ENCODE assay signal across 29 mouse cellular contexts in the genomic region with DNA sequence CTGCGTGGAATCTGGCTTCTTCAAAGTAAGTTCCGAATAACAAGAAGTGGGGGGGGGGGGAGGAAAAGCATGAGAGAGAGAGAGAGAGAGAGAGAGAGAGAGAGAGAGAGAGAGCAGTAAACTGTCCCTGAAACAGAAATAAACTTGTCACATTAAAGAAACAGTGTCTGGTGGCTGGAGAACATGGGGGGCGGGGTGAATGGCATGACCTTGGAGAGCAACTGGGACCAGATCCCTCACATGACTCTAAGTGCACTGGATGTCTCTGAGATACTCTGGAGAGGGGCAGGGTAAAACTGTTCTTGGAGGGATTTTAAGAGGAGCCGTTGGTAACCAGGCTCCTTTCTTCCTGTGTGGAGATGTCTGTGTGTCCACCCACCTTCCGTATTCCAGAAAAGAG. TPM values are rescaled to one million over a fixed set of nuclear protein-coding genes. Genes with fewer than 3 reads are reported as not detected.
DNase-seq lines count a peak whose midpoint lies in the region; ATAC-seq lines count a peak whose summit lies in the region.
"Had no signal": no experiment of that assay in that cellular context is flagged by ENCODE, and none has a peak within 500 bp of the region (broad histone marks: within the 10 kb centered on the region; RNA-seq: fewer than 3 reads in every experiment).

No protein-coding gene starts in this region.

- no peaks in the 10 kb centered on the region for H3K9me3 ChIP-seq in heart, embryonic 16.5 days (replicated peaks; ENCODE audit: control insufficient read depth, low read length)
- H3K9me3 ChIP-seq: forebrain, embryonic 10.5 days; heart, embryonic 12.5 days; hindbrain, embryonic 12.5 days; midbrain, embryonic 10.5 days; stomach, embryonic 15.5 days had no signal

- peak overlapping the region; percentile 16; the same call in 1 of the 2 replicates for H3K9ac ChIP-seq in heart, embryonic 16.5 days (ENCODE audit: low read length)
- H3K9ac ChIP-seq: forebrain, postnatal 0 days; heart, embryonic 12.5 days; hindbrain, embryonic 12.5 days; liver, embryonic 14.5 days; stomach, embryonic 15.5 days had no signal

- H3K27me3 ChIP-seq in heart, embryonic 16.5 days (ENCODE audit: control insufficient read depth, insufficient read depth, low read length): no peaks in the 10 kb centered on the region
- H3K27me3 ChIP-seq: heart, embryonic 12.5 days; hindbrain, embryonic 12.5 days; stomach, embryonic 15.5 days had no signal

- H3K4me1 ChIP-seq in heart, embryonic 16.5 days (ENCODE audit: control insufficient read depth, insufficient read depth, low read length): peaks cover 34% of the 10 kb centered on the region

- H3K4me2 ChIP-seq in heart, embryonic 16.5 days (ENCODE audit: low read depth, low read length): no peak overlapping the region
- H3K4me2 ChIP-seq: heart, embryonic 12.5 days; hindbrain, embryonic 12.5 days; stomach, embryonic 15.5 days had no signal

- H3K36me3 ChIP-seq in heart, embryonic 16.5 days (ENCODE audit: control insufficient read depth, insufficient read depth): no peaks in the 10 kb centered on the region
- H3K36me3 ChIP-seq: forebrain, embryonic 10.5 days; heart, embryonic 12.5 days; hindbrain, embryonic 12.5 days; midbrain, embryonic 10.5 days; stomach, embryonic 15.5 days had no signal

- H3K27ac ChIP-seq in heart, embryonic 16.5 days (ENCODE audit: low read length): peak overlapping the region; percentile 43
- H3K27ac ChIP-seq: forebrain, embryonic 10.5 days; hindbrain, embryonic 12.5 days; kidney, postnatal 0 days; left cerebral cortex, adult 2 months; liver, embryonic 14.5 days; midbrain, embryonic 10.5 days had no signal

- no peak for ATAC-seq in heart, embryonic 16.5 days (replicated peaks; ENCODE audit: extremely low read depth, insufficient read depth, low FRiP score)
- ATAC-seq: forebrain, postnatal 0 days; midbrain, embryonic 16.5 days had no signal

- DNase-seq in adrenal gland, adult 2 months: peak; percentile 75
- DNase-seq in adrenal gland, adult 18-20 months (ENCODE audit: low spot score in 2 of 2): no peak
- DNase-seq in heart, postnatal 10 days: no peak
- peak; percentile 34 for DNase-seq in ovary, adult 18-20 months (ENCODE audit: low spot score)
- DNase-seq in ovary, postnatal 10 days (ENCODE audit: low spot score): no peak
- peak; percentile 27 for DNase-seq in lung, postnatal 36 days
- DNase-seq in thymus, postnatal 10 days (ENCODE audit: low spot score in 2 of 2): no peak
- DNase-seq: cerebellum, adult 9-11 months; forebrain, postnatal 0 days; gastrocnemius, postnatal 36 days; kidney, adult 11 months; layer of hippocampus, adult 9-11 months; thymus, postnatal 4 days had no signal

- intact Hi-C loops in heart, postnatal 10 days (cut with DNase I): no loop called here

- no peak overlapping the region for H3K4me3 ChIP-seq in heart, embryonic 16.5 days (ENCODE audit: low read length)
- H3K4me3 ChIP-seq: forebrain, embryonic 10.5 days; heart, embryonic 12.5 days; hindbrain, embryonic 12.5 days; left cerebral cortex, adult 2 months; midbrain, embryonic 10.5 days; myocyte; stomach, embryonic 15.5 days had no signal

- WGBS in heart, embryonic 16.5 days: 60% methylated on average over 5 of the region's 5 CpGs

RNA-seq across cellular contexts. Expression of gene Tgfbi, which starts 19.1 kb away (rescaled TPM):
- total RNA-seq in adrenal gland, adult 2 months (2021): 10 to 100 TPM; 30.7 to 69.6 TPM
- 80.5 and 129 TPM in 2 replicates for polyA plus RNA-seq in adrenal gland, adult 2 months (2012; rRNA removed)
- 10 to 100 TPM; 38.3 to 86.5 TPM for total RNA-seq in adrenal gland, adult 18-20 months (2021)
- polyA plus RNA-seq in heart, embryonic 16.5 days (2015; fragmentation: Nextera tagmentation; extraction: Ambion mirVana): 32.7 and 39.5 TPM in 2 replicates
- 10 to 100 TPM; 18.6 to 21.2 TPM for total RNA-seq in heart, postnatal 10 days (2021)

RNA-seq across cellular contexts. Expression of gene Lect2, which starts 41.9 kb away (rescaled TPM):
- total RNA-seq in adrenal gland, adult 2 months (2021): under 1 TPM in 1 of 2 experiments, not detected in 1; 0.49 TPM
- not detected in 2 replicates for polyA plus RNA-seq in adrenal gland, adult 2 months (2012; rRNA removed)
- total RNA-seq in adrenal gland, adult 18-20 months (2021): not detected
- polyA plus RNA-seq in heart, embryonic 16.5 days (2015; fragmentation: Nextera tagmentation; extraction: Ambion mirVana): not detected in 2 replicates
- total RNA-seq in heart, postnatal 10 days (2021): not detected
- total RNA-seq: common myeloid progenitor, adult 5-6 weeks; forebrain, postnatal 0 days; gastrocnemius, postnatal 36 days; left cerebral cortex, adult 2 months; left cerebral cortex, postnatal 36 days had no signal
- polyA plus RNA-seq: embryonic facial prominence, embryonic 11.5 days; forebrain, embryonic 10.5 days; forebrain, postnatal 0 days; hindbrain, embryonic 12.5 days; limb, embryonic 14.5 days; midbrain, embryonic 10.5 days; midbrain, embryonic 16.5 days; myocyte; neural tube, embryonic 14.5 days had no signal

Comparison
In these comparisons a context has a peak if more than half of its experiments do, and no peak if none do; other contexts are left out.
1. DNase-seq: peak in adrenal gland, adult 2 months (single experiment), ovary, adult 18-20 months (single experiment) and lung, postnatal 36 days (single experiment); none in adrenal gland, adult 18-20 months (0 of 2), heart, postnatal 10 days (0 of 2), ovary, postnatal 10 days (single experiment) and thymus, postnatal 10 days (0 of 2).